Mouse (Mus musculus): Measurements from ENCODE around the gene Mgat4a. TPM values are rescaled to one million over a fixed set of nuclear protein-coding genes. Genes with fewer than 3 reads are reported as not detected.
A peak's percentile ranks its signal among the peaks of the same experiment; 100 is the strongest.

Gene Mgat4a
- total and polyA plus RNA-seq, 3 experiments, result 4.5 to 11.8 (median 8.7) TPM

GRCm38 (mm10) chr1:37428911-37429310 is 111.9 kb downstream of the Mgat4a start:
- no peaks in the 10 kb centered on the region for H3K27me3 ChIP-seq (ENCODE audit: control insufficient read depth, insufficient read depth, low read length)
- 0 out of 2 replicates have a peak, but pooled peaks cover 2% of the 10 kb centered on the region for H3K79me2 ChIP-seq (replicated peaks; ENCODE audit: control insufficient read depth, insufficient read depth, low read length)
- DNase-seq, result peak in 1 of 2 experiments; percentile 28
- no peak for TF ChIP-seq POLR2A (IDR thresholded peaks at IDR 0.05; ENCODE audit: insufficient read depth, low read depth, low read length)
- TF ChIP-seq EP300 (IDR thresholded peaks at IDR 0.05; ENCODE audit: insufficient read depth, low read depth, low read length), result no peak
- no peak for TF ChIP-seq CTCF (IDR thresholded peaks at IDR 0.05)
- peak overlapping the region; percentile 87 for H3K4me3 ChIP-seq
- peak overlapping the region; percentile 88 for H3K27ac ChIP-seq
- peaks cover 10% of the 10 kb centered on the region for H3K4me1 ChIP-seq (ENCODE audit: control insufficient read depth, insufficient read depth, low read length)
- intact Hi-C loops (cut with DNase I), result loop anchor here (10.0 kb wide), 1 partner anchor 446 kb away; the partner anchor contains the start of gene Lipt1
- H3K9ac ChIP-seq (ENCODE audit: low read depth, low read length), result no peak overlapping the region
- WGBS, result 32% methylated on average over 2 of the region's 2 CpGs
- H3K36me3 ChIP-seq (ENCODE audit: control insufficient read depth, insufficient read depth, low read length), result peaks cover 5% of the 10 kb centered on the region

- intact Hi-C loops (cut with DNase I), result loop anchor here (10.0 kb wide), 1 partner anchor 447 kb away; the partner anchor contains the start of gene Lipt1
- no peaks in the 10 kb centered on the region for H3K27me3 ChIP-seq (ENCODE audit: control insufficient read depth, insufficient read depth, low read length)
- no peak overlapping the region for H3K27ac ChIP-seq
- no peak for TF ChIP-seq POLR2A (IDR thresholded peaks at IDR 0.05; ENCODE audit: insufficient read depth, low read depth, low read length)
- TF ChIP-seq CTCF (IDR thresholded peaks at IDR 0.05), result no peak
- TF ChIP-seq EP300 (IDR thresholded peaks at IDR 0.05; ENCODE audit: insufficient read depth, low read depth, low read length), result no peak
- no peak overlapping the region for H3K4me3 ChIP-seq
- WGBS, result 90% methylated on average over 8 of the region's 8 CpGs
- peaks cover 5% of the 10 kb centered on the region for H3K36me3 ChIP-seq (ENCODE audit: control insufficient read depth, insufficient read depth, low read length)
- H3K79me2 ChIP-seq (replicated peaks; ENCODE audit: control insufficient read depth, insufficient read depth, low read length), result 0 out of 2 replicates have a peak, but pooled peaks cover 2% of the 10 kb centered on the region
- H3K4me1 ChIP-seq (ENCODE audit: control insufficient read depth, insufficient read depth, low read length), result peaks cover 10% of the 10 kb centered on the region
- DNase-seq, result no peak
- H3K9ac ChIP-seq (ENCODE audit: low read depth, low read length), result no peak overlapping the region
Observed at GRCm38 (mm10) chr1:37427144-37427875, 113.5 kb downstream of the Mgat4a start.

- Histone ChIP-seq H3K27ac (no peak overlapping the region), H3K36me3 (ENCODE audit: control insufficient read depth, insufficient read depth, low read length) (peaks cover 2% of the 10 kb centered on the region; the same call in 1 of the 2 replicates), H3K79me2 (replicated peaks; ENCODE audit: control insufficient read depth, insufficient read depth, low read length) (no peaks in the 10 kb centered on the region), H3K4me1 (ENCODE audit: control insufficient read depth, insufficient read depth, low read length) (no peaks in the 10 kb centered on the region), H3K27me3 (ENCODE audit: control insufficient read depth, insufficient read depth, low read length) (no peaks in the 10 kb centered on the region), H3K4me3 (no peak overlapping the region), H3K9ac (ENCODE audit: low read depth, low read length) (no peak overlapping the region)
- intact Hi-C loops (cut with DNase I), result no loop called here
- DNase-seq, result peak; percentile 32 to 60
- WGBS, result 90% methylated on average over 1 of the region's 1 CpGs
- TF ChIP-seq CTCF (IDR thresholded peaks at IDR 0.05) (peak; percentile 98), EP300 (IDR thresholded peaks at IDR 0.05; ENCODE audit: insufficient read depth, low read depth, low read length) (0 out of 2 replicates have a peak, but pooled peaks have one; percentile 37), POLR2A (IDR thresholded peaks at IDR 0.05; ENCODE audit: insufficient read depth, low read depth, low read length) (no peak)
Observed at GRCm38 (mm10) chr1:37419420-37419819, 121.4 kb downstream of the Mgat4a start.

- Histone ChIP-seq H3K27ac (no peak overlapping the region), H3K27me3 (ENCODE audit: control insufficient read depth, insufficient read depth, low read length) (no peaks in the 10 kb centered on the region), H3K9ac (ENCODE audit: low read depth, low read length) (no peak overlapping the region), H3K4me1 (ENCODE audit: control insufficient read depth, insufficient read depth, low read length) (no peaks in the 10 kb centered on the region), H3K36me3 (ENCODE audit: control insufficient read depth, insufficient read depth, low read length) (peaks cover 2% of the 10 kb centered on the region; the same call in 1 of the 2 replicates), H3K79me2 (replicated peaks; ENCODE audit: control insufficient read depth, insufficient read depth, low read length) (no peaks in the 10 kb centered on the region), H3K4me3 (no peak overlapping the region)
- no peak for DNase-seq
- WGBS, result 95% methylated on average over 1 of the region's 1 CpGs
- no peak for TF ChIP-seq EP300 (IDR thresholded peaks at IDR 0.05; ENCODE audit: insufficient read depth, low read depth, low read length)
- TF ChIP-seq POLR2A (IDR thresholded peaks at IDR 0.05; ENCODE audit: insufficient read depth, low read depth, low read length), result no peak
- TF ChIP-seq CTCF (IDR thresholded peaks at IDR 0.05), result no peak
- intact Hi-C loops (cut with DNase I), result no loop called here
Observed at GRCm38 (mm10) chr1:37415394-37415793, 125.4 kb downstream of the Mgat4a start.

- H3K27me3 ChIP-seq (ENCODE audit: control insufficient read depth, insufficient read depth, low read length), result no peaks in the 10 kb centered on the region
- no peak for DNase-seq
- no peaks in the 10 kb centered on the region for H3K4me1 ChIP-seq (ENCODE audit: control insufficient read depth, insufficient read depth, low read length)
Observed at GRCm38 (mm10) chr1:37409647-37410046, 131.2 kb downstream of the Mgat4a start.

GRCm38 (mm10) chr1:37408678-37409077 is 132.1 kb downstream of the Mgat4a start:
- no peak for DNase-seq
- H3K9ac ChIP-seq (ENCODE audit: low read depth, low read length), result no peak overlapping the region
- no peak for TF ChIP-seq POLR2A (IDR thresholded peaks at IDR 0.05; ENCODE audit: insufficient read depth, low read depth, low read length)
- no peak for TF ChIP-seq EP300 (IDR thresholded peaks at IDR 0.05; ENCODE audit: insufficient read depth, low read depth, low read length)
- TF ChIP-seq CTCF (IDR thresholded peaks at IDR 0.05), result no peak
- no peak overlapping the region for H3K4me3 ChIP-seq
- no peaks in the 10 kb centered on the region for H3K79me2 ChIP-seq (replicated peaks; ENCODE audit: control insufficient read depth, insufficient read depth, low read length)
- H3K27ac ChIP-seq, result no peak overlapping the region
- WGBS, result 79% methylated on average over 3 of the region's 3 CpGs
- intact Hi-C loops (cut with DNase I), result no loop called here
- H3K4me1 ChIP-seq (ENCODE audit: control insufficient read depth, insufficient read depth, low read length), result no peaks in the 10 kb centered on the region
- no peaks in the 10 kb centered on the region for H3K36me3 ChIP-seq (ENCODE audit: control insufficient read depth, insufficient read depth, low read length)
- no peaks in the 10 kb centered on the region for H3K27me3 ChIP-seq (ENCODE audit: control insufficient read depth, insufficient read depth, low read length)

More at GRCm38 (mm10) chr1:37409647-37410046, 131.2 kb downstream of the Mgat4a start:
- Histone ChIP-seq H3K9ac (ENCODE audit: low read depth, low read length) (no peak overlapping the region), H3K36me3 (ENCODE audit: control insufficient read depth, insufficient read depth, low read length) (no peaks in the 10 kb centered on the region), H3K4me3 (no peak overlapping the region), H3K79me2 (replicated peaks; ENCODE audit: control insufficient read depth, insufficient read depth, low read length) (no peaks in the 10 kb centered on the region), H3K27ac (no peak overlapping the region)
- intact Hi-C loops (cut with DNase I), result no loop called here
- no peak for TF ChIP-seq CTCF (IDR thresholded peaks at IDR 0.05)
- no peak for TF ChIP-seq POLR2A (IDR thresholded peaks at IDR 0.05; ENCODE audit: insufficient read depth, low read depth, low read length)
- no peak for TF ChIP-seq EP300 (IDR thresholded peaks at IDR 0.05; ENCODE audit: insufficient read depth, low read depth, low read length)
